Mouse (Mus musculus): ENCODE results near the gene Vmn1r213.

- TF ChIP-seq CTCF (conservative IDR thresholded peaks at IDR 0.05 in 1 of 2, IDR thresholded peaks at IDR 0.05 in 1 of 2; ENCODE audit: low read depth in 2 of 2, low read length in 2 of 2) (no peak), POLR2A (IDR thresholded peaks at IDR 0.05; ENCODE audit: low read depth, low read length) (no peak), RCOR1 (conservative IDR thresholded peaks at IDR 0.05; ENCODE audit: low read depth, low read length) (no peak), TCF12 (IDR thresholded peaks at IDR 0.05; ENCODE audit: low read depth, low read length) (no peak), MAX (IDR thresholded peaks at IDR 0.05; ENCODE audit: low read length) (no peak), EP300 (IDR thresholded peaks at IDR 0.05; ENCODE audit: low read length) (no peak), ELF1 (IDR thresholded peaks at IDR 0.05; ENCODE audit: low read depth, low read length) (no peak), USF1 (IDR thresholded peaks at IDR 0.05; ENCODE audit: low read depth, low read length) (no peak), POLR2AphosphoS2 (IDR thresholded peaks at IDR 0.05; ENCODE audit: low read depth, low read length) (no peak), ZC3H11A (IDR thresholded peaks at IDR 0.05; ENCODE audit: low read depth, low read length) (no peak)
Observed at GRCm38 (mm10) chr13:22992721-22993120, 14.7 kb upstream of the Vmn1r213 start.

All from CH12.LX (cell line).